Mouse (Mus musculus): Measurements from ENCODE around the gene Rilp. TPM values are rescaled to one million over a fixed set of nuclear protein-coding genes. Genes with fewer than 3 reads are reported as not detected.
"Not testable (repeated sequence)": the region's sequence is repeated elsewhere in the genome, so short reads cannot be mapped to it uniquely, and the experiment has no call there.

Gene Rilp
- polyA plus RNA-seq, 1 experiment from 2014 or later = 0.75 TPM

- no peaks in the 10 kb centered on the region for H3K27me3 ChIP-seq
- H3K4me1 ChIP-seq = peaks cover 31% of the 10 kb centered on the region
- H3K9ac ChIP-seq = no peak overlapping the region
- no peak overlapping the region for H3K27ac ChIP-seq
- no peak overlapping the region for H3K4me2 ChIP-seq (replicated peaks)
- H3K36me3 ChIP-seq = no peaks in the 10 kb centered on the region
- no peaks in the 10 kb centered on the region for H3K9me3 ChIP-seq
- 59% methylated on average over 12 of the region's 12 CpGs for WGBS
- ATAC-seq (ENCODE audit: insufficient number of reproducible peaks, insufficient read depth, low FRiP score, low TSS enrichment) = no peak
- H3K4me3 ChIP-seq = no peak overlapping the region
Observed at GRCm38 (mm10) chr11:75550200-75550946, 40.5 kb downstream of the Rilp start.

DNA sequence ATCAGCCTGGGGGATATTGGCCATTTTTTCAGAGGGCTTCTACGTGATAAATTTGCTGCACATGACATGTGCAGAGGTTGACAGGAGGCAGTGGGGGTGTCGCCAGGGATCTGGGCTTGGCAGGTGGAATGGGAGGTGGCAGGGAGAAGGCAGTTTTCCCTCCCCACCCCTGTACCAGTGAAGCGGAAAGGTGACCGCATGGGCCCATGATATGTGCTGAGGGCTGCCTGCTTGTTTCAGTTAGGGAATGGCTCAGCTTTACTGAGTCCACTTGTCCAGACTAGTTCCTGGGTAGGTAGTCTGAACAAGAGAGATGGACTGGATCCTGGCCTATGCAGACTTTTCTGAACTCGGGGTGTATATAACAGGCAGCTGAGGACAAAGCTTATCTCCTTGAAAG is 41.4 kb downstream of the Rilp start:
- H3K27me3 ChIP-seq = no peaks in the 10 kb centered on the region
- no peak overlapping the region for H3K4me2 ChIP-seq (replicated peaks)
- no peak overlapping the region for H3K4me3 ChIP-seq
- no peaks in the 10 kb centered on the region for H3K9me3 ChIP-seq
- no peak for ATAC-seq (ENCODE audit: insufficient number of reproducible peaks, insufficient read depth, low FRiP score, low TSS enrichment)
- peaks cover 31% of the 10 kb centered on the region for H3K4me1 ChIP-seq
- H3K36me3 ChIP-seq = no peaks in the 10 kb centered on the region
- H3K9ac ChIP-seq = 0 out of 2 replicates have a peak overlapping the region, but pooled peaks have one; percentile 4
- WGBS = 88% methylated on average over 5 of the region's 5 CpGs
- 0 out of 2 replicates have a peak overlapping the region, but pooled peaks have one; percentile 11 for H3K27ac ChIP-seq

DNA sequence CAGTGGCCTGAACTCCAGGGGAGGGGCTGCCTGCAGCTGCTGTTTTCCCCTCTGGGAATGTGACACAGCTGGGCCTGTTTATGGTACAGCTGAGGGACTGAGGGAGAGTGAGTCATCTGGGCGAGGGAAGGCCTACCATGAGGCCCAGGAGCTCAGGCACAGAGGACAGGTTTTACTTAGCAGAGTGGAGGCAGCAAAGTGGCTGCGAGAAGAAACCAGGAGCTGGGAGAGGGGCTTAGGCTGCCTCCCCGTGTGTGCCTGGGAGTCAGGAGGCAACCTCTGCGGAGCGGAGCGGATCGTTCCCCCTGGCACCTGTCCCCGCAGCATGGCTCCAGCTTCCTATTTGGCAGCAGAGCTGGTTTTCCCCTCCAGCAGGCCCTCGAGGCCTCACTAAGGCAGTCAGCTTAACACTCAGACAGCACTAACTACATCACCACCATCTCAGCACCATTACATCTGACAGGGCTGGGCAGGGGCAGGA is 42.1 kb downstream of the Rilp start:
- Histone ChIP-seq H3K4me3 (no peak overlapping the region), H3K36me3 (no peaks in the 10 kb centered on the region), H3K9ac (no peak overlapping the region), H3K27ac (peak overlapping the region; percentile 11; the same call in 1 of the 2 replicates), H3K4me2 (replicated peaks) (no peak overlapping the region), H3K9me3 (no peaks in the 10 kb centered on the region), H3K27me3 (no peaks in the 10 kb centered on the region), H3K4me1 (peaks cover 31% of the 10 kb centered on the region)
- 57% methylated on average over 9 of the region's 9 CpGs for WGBS
- ATAC-seq (ENCODE audit: insufficient number of reproducible peaks, insufficient read depth, low FRiP score, low TSS enrichment) = no peak

GRCm38 (mm10) chr11:75552906-75553482 is 43.1 kb downstream of the Rilp start:
- no peaks in the 10 kb centered on the region for H3K9me3 ChIP-seq
- H3K36me3 ChIP-seq = no peaks in the 10 kb centered on the region
- H3K4me1 ChIP-seq = peaks cover 31% of the 10 kb centered on the region
- no peak overlapping the region for H3K4me3 ChIP-seq
- H3K4me2 ChIP-seq (replicated peaks) = no peak overlapping the region
- H3K27me3 ChIP-seq = no peaks in the 10 kb centered on the region
- no peak overlapping the region for H3K9ac ChIP-seq
- 20% methylated on average over 7 of the region's 7 CpGs for WGBS
- no peak overlapping the region for H3K27ac ChIP-seq
- no peak for ATAC-seq (ENCODE audit: insufficient number of reproducible peaks, insufficient read depth, low FRiP score, low TSS enrichment)

- H3K4me2 ChIP-seq (replicated peaks); H3K27ac ChIP-seq; ATAC-seq (ENCODE audit: insufficient number of reproducible peaks, insufficient read depth, low FRiP score, low TSS enrichment); H3K36me3 ChIP-seq; H3K9ac ChIP-seq; H3K27me3 ChIP-seq; H3K9me3 ChIP-seq; H3K4me3 ChIP-seq: not testable (repeated sequence)
- 95% methylated on average over 6 of the region's 6 CpGs for WGBS
- H3K4me1 ChIP-seq = peaks cover 19% of the 10 kb centered on the region
Observed at GRCm38 (mm10) chr11:75556006-75556405, 46.1 kb downstream of the Rilp start.

DNA sequence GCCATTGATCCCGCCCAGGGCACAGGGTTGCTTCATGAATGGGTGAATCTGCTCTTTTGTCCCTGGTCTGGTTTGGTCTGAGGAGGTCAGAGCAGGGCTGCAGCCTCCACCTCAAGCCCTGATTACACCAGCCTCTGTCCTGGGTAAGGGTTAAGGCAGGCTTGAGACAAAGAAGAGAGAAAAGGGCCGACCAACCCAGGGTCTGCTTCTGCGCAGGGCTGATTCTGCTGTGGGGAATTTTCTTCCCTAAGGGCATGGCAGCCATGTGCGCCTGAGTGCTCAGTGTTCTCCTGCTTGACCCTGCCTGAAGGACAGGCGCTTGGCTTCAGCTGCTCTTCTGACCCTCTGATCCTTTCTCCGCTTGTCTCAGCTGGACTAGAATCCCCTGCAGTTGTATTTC is 47.2 kb downstream of the Rilp start:
- Histone ChIP-seq H3K9me3 (no peaks in the 10 kb centered on the region), H3K27ac (no peak overlapping the region), H3K27me3 (no peaks in the 10 kb centered on the region), H3K4me1 (peaks cover 10% of the 10 kb centered on the region), H3K4me3 (no peak overlapping the region), H3K9ac (no peak overlapping the region), H3K4me2 (replicated peaks) (no peak overlapping the region), H3K36me3 (no peaks in the 10 kb centered on the region)
- no peak for ATAC-seq (ENCODE audit: insufficient number of reproducible peaks, insufficient read depth, low FRiP score, low TSS enrichment)
- 55% methylated on average over 6 of the region's 6 CpGs for WGBS

- H3K4me2 ChIP-seq (replicated peaks) = no peak overlapping the region
- no peak overlapping the region for H3K27ac ChIP-seq
- ATAC-seq (ENCODE audit: insufficient number of reproducible peaks, insufficient read depth, low FRiP score, low TSS enrichment) = no peak
- H3K9ac ChIP-seq = no peak overlapping the region
- no peaks in the 10 kb centered on the region for H3K9me3 ChIP-seq
- H3K4me3 ChIP-seq = no peak overlapping the region
- peaks cover under 1% of the 10 kb centered on the region; the same call in 1 of the 2 replicates for H3K4me1 ChIP-seq
- 85% methylated on average over 1 of the region's 1 CpGs for WGBS
- H3K27me3 ChIP-seq = no peaks in the 10 kb centered on the region
- no peaks in the 10 kb centered on the region for H3K36me3 ChIP-seq
Observed at GRCm38 (mm10) chr11:75558101-75558500, 48.2 kb downstream of the Rilp start.

- no peaks in the 10 kb centered on the region for H3K27me3 ChIP-seq
- ATAC-seq (ENCODE audit: insufficient number of reproducible peaks, insufficient read depth, low FRiP score, low TSS enrichment) = no peak
- H3K27ac ChIP-seq = no peak overlapping the region
- H3K4me1 ChIP-seq = no peaks in the 10 kb centered on the region
- 91% methylated on average over 8 of the region's 8 CpGs for WGBS
- H3K4me3 ChIP-seq = no peak overlapping the region
- H3K4me2 ChIP-seq (replicated peaks) = no peak overlapping the region
- H3K9me3 ChIP-seq = no peaks in the 10 kb centered on the region
- no peaks in the 10 kb centered on the region for H3K36me3 ChIP-seq
- no peak overlapping the region for H3K9ac ChIP-seq
Observed at GRCm38 (mm10) chr11:75559870-75560504, 50.1 kb downstream of the Rilp start.

- Histone ChIP-seq H3K36me3 (no peaks in the 10 kb centered on the region), H3K4me3 (no peak overlapping the region), H3K9me3 (no peaks in the 10 kb centered on the region), H3K27me3 (no peaks in the 10 kb centered on the region), H3K9ac (no peak overlapping the region), H3K4me1 (no peaks in the 10 kb centered on the region), H3K4me2 (replicated peaks) (no peak overlapping the region), H3K27ac (0 out of 2 replicates have a peak overlapping the region, but pooled peaks have one; percentile 25)
- ATAC-seq (ENCODE audit: insufficient number of reproducible peaks, insufficient read depth, low FRiP score, low TSS enrichment) = no peak
- WGBS = 78% methylated on average over 14 of the region's 14 CpGs
Observed at GRCm38 (mm10) chr11:75560530-75561409, 50.9 kb downstream of the Rilp start.

DNA sequence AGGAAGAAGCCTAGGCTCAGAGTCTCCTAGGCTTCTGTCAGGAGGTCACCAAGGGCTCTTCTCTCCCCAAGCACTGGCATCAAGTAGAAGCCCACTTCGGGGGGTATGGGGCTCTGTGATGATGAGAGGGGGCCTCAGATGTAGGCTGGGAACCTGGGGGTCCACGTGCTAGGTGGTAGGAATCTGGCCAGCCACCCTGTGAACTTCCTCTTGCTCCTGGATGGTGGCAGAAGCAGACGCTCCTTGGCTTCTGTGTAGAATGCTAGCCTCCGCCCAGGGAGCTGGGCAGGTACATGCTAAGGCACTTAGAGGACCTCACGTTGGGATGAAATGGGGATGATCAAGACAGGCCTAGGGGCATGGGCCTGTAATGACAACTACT is 51.5 kb downstream of the Rilp start:
- no peak for ATAC-seq (ENCODE audit: insufficient number of reproducible peaks, insufficient read depth, low FRiP score, low TSS enrichment)
- Histone ChIP-seq H3K9me3 (no peaks in the 10 kb centered on the region), H3K27me3 (no peaks in the 10 kb centered on the region), H3K36me3 (no peaks in the 10 kb centered on the region), H3K27ac (no peak overlapping the region), H3K4me3 (no peak overlapping the region), H3K4me1 (no peaks in the 10 kb centered on the region), H3K9ac (no peak overlapping the region), H3K4me2 (replicated peaks) (no peak overlapping the region)
- 79% methylated on average over 5 of the region's 5 CpGs for WGBS
